Mouse (Mus musculus): ENCODE results near the gene Gm44503. TPM values are rescaled to one million over a fixed set of nuclear protein-coding genes. Genes with fewer than 3 reads are reported as not detected.

The Gm44503 gene
- total RNA-seq (2021), result not detected
- long read RNA-seq, experiment 1, result 0 reads
- long read RNA-seq, experiment 2, partial matches to known transcripts, result 0 of 1 reads
- long read RNA-seq, experiment 2, other reads (novel, unspliced or antisense), result 1 of 1 reads

DNA sequence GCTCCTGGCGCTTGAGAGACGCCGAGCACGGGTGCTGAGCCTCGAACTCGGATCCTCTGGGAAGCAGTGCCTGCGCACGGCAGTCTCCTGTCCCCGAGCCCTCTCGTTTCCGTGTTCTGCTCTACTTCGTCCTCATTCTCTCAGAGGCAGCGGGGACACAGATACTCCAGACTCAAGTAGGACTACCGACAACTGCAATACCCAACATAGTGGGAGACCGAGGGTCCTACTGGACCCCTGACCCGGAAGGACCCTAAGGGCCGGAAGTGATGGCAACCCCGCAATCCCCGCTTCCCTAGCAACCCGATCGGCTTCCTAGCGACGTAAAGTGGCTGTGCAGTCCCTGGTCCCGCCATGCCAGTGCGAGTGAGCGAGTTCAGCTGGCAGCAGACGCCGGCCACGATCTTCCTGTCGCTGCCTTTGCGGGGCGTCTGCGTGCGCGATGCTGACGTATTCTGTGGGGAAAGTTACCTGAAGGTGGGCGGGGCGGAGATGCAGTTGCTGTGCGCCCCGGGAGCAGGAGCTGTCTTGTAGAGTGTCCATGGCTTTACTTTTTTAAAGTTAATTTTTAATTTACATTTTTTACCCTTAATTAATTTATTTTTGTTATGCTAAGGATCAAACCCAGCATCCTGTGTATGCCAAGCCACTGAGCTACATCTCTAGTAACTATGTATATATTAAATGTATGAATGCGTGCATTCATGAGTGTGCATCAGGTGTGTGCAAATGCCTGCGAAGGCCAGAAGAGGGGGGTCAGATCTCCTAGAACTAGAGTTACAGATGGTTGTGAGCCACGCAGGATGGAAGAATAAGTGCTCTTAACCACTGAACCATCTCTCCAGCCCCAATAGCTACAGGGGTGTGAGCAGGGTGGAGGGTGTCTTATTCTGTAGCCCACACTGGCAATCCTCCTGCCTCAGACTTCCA is at the start of gene Gm44503, which contains the start of gene Dyx1c1:
Gene Gm44503, plus strand, starts transcription at position 332 of the 930 bp plus-strand sequence.
Gene Dyx1c1, plus strand, starts transcription at position 265 of the 930 bp plus-strand sequence.
- DNase-seq (ENCODE audit: low spot score), result peak; percentile 72

DNA sequence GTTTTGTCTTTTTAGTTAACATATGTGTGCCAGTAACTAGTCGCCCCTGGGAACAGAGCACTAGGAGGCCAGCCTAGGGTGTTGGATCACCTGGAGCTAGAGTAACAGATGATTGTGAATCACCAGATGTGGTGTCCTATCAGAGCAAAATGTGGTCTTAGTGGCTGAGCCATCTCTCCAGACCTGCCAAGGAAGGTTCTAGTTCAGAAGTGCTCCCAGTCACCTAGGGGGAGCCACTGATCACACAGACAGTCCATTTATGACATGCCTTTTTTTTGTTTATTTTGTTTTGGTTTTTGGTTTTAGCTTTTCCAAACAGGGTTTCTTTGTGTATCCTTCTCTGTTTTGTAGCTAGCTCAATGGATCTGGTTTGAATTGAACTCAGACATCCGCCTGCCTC is 47.3 kb upstream of the Gm44503 start:
- no peak for DNase-seq (ENCODE audit: low spot score)

- DNase-seq (ENCODE audit: low spot score), result no peak
Measured at GRCm38 (mm10) chr9:72913551-72913950, 45.1 kb upstream of the Gm44503 start.

DNA sequence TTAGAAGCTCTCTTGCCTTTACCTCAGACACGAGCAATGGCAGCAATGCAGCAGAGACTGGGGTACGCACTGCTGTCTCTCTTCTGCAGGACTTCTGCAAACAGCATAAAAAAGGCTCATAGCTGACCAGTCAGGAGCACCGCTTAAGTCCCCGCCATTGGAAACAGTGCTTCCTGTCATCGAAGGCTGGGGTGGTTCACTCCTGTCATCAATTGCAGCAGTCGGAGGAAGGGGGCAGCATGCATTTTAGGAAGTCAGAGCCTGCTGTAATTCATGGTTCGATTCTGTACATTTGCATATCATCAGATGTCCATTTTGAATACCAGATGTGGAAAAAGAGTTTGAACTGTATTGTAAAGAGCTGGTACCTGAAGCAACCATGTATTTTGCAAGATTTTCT is 42.9 kb upstream of the Gm44503 start:
- no peak for DNase-seq (ENCODE audit: low spot score)

DNA sequence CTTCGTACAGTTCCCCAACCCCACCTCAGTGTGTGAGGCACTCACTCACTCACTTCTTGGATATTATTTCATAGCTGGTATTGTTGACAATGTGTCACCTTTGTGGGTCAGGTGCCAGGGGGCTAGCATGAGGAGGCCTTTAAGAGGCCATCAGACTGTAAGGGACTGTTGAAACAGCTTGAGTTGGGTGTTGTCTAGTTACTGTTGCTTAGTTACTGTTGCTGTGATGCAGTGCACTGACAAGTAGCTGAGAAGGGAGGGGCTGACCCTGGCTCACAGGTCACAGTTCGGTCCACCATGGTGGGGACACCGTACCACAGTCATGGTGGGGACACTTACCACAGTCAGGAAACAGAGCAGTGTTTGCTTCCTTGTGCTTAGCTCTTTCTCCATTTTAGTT is 35.6 kb upstream of the Gm44503 start:
- no peak for DNase-seq (ENCODE audit: low spot score)

- peak; percentile 43 for DNase-seq (ENCODE audit: low spot score)
Measured at GRCm38 (mm10) chr9:72925021-72925934, 33.4 kb upstream of the Gm44503 start, which contains the start of gene Pygo1. TSS of gene Pygo1 (plus strand) at chr9:72925645.

- DNase-seq (ENCODE audit: low spot score), result no peak
Measured at GRCm38 (mm10) chr9:72925935-72926258, 32.8 kb upstream of the Gm44503 start.

DNA sequence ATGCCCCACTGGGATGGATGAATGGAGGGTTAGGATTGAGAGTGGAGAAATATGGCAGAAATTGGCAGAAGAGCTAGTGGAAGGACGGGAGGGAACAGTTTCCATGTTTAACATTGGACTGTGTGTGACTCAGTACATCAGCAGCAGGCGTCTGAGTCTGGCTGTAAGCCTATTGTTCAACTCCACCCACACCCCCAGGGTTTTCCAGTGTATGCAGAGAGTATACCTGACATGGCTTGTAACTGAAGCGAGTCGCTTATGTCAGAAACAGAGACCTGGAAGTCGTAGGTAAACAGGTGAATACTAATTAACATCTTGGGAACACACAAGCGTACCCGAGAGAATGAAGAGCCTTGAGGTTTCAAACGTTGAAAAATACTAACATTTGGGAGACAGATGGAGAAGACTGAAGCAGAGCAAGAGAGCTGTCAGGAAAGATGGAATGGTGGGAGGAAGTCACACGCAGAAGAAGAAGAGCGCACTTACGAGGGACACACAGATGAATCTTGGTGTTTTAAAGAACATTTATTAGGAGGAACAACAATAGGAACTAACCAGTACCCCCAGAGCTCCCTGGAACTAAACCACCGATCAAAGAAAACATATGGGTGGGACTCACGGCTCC is 27.4 kb upstream of the Gm44503 start:
- no peak for DNase-seq (ENCODE audit: low spot score)

- no peak for DNase-seq (ENCODE audit: low spot score)
Measured at GRCm38 (mm10) chr9:72935309-72935708, 23.3 kb upstream of the Gm44503 start.

- no peak for DNase-seq (ENCODE audit: low spot score)
Measured at GRCm38 (mm10) chr9:72936301-72936700, 22.4 kb upstream of the Gm44503 start.

GRCm38 (mm10) chr9:72943424-72943823 is 15.2 kb upstream of the Gm44503 start:
- DNase-seq (ENCODE audit: low spot score), result no peak

DNA sequence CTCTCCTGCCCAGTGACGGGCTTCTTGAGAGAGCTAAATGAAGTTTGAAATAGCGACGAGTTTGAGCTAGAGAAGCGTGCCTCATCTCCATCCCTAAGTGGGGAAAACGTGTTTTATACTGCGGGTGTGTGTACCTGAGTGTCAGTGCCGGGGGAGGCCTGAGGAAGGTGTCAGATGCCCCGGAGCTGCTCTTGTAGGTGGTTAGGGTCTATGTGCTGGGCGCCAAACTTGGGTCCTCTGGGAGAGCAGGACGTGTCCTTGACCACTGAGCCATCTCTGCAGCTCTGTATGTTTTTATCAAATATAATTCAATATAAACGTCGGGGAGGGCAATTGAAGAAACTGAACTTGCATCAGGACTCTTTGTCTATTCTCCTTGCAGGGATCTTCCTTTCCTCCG is 14.4 kb upstream of the Gm44503 start:
- DNase-seq (ENCODE audit: low spot score), result no peak

DNA sequence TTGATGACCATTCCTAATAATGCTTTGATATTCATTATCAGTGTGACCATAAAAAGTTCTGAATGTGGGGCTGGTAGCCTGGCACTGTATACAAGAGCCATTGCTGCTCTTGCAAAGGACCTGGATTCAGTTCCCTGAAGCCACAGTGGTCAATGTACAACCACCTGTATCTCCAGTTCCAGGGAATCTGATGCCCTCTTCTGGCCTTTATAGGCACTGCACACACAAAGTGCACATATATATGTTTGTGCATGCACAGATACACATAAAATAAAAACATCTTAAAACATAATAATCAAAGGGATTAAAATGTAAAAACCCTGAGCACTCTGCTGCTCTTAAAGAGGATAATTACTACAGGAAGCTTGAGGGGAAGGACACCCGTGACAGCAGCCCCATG is 11.6 kb upstream of the Gm44503 start:
- no peak for DNase-seq (ENCODE audit: low spot score)

DNA sequence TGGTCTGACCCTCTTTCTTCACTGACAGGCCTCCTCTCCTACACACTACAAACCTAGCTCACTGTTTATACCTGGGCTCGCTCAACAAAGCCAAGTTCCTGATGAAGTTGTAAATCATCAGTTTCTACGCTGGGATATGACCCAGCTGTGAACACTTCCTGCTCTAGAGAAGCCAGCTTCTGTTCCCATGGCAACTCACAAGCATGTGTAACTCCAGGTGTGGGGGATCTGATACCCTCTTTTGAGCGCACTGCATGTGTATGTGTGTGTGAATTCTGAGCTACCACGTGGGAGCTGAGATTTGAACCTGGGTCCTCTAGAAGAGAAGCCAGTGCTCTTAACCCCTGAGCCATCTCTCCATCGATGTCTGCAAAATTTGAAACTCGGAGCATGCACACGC is 9.1 kb upstream of the Gm44503 start:
- no peak for DNase-seq (ENCODE audit: low spot score)

- no peak for DNase-seq (ENCODE audit: low spot score)
Measured at GRCm38 (mm10) chr9:72954746-72955145, 3.9 kb upstream of the Gm44503 start.

DNA sequence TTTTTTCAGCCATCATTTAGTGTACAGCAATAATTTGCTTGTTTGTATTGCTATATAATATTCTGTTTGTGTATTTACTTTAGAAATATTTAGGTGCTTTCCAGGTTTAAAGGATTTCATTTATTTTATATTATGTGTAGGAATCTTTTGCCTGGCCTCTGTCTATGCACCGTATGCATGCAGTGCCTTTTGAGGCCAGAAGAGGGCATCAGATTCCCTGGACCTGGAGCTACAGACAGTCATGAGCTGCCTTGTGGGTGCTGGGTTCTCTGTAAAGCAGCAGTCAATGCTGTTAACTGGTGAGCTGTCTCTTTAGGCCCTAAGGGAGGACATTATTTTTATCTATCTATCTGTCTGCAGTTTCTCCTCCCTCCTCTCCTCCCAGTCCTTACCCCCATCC is 3.1 kb upstream of the Gm44503 start:
- peak; percentile 32 for DNase-seq (ENCODE audit: low spot score)

DNA sequence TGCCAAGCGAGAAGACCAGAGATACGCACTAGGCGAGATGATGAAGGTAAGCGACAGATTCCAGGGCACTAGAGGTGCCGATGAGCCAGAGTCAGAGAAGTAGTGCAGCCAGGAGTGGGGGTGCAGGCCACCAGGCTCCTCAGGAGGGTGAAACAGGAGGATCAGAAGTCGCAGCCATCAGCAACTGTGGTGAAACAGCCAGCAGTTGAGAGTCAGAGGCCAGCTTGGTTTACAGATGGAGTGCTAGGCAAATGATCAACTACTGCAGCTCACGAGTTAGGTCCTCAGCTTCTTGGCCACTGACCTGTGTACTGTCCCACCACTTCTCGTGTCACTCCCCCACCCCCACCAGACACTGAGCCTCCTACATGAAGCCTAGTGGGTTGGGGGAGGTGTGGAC is 2.7 kb downstream of the Gm44503 start:
- no peak for DNase-seq (ENCODE audit: low spot score)

DNA sequence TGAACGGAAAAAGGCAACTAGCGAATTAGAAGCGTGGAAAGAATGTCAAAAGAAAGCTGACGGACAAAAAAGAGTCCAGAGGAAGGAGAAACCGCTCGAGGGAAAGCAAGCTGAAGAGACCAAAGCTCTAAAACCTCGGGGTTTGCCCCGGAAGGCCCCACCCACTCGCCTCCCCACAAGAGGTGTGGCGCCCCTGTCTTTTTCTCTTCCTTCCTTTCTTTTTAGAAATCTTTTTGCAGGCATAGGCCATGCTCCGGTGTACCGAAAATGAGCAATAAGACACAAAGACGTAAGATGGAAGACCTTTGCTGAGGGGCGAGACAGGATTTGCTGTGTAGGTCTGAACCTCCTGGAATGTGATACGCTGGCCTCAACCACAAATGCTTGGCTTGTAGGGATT is 3.3 kb downstream of the Gm44503 start:
- DNase-seq (ENCODE audit: low spot score), result no peak

GRCm38 (mm10) chr9:72968349-72969061 is 9.9 kb downstream of the Gm44503 start:
- peak; percentile 34 for DNase-seq (ENCODE audit: low spot score)

GRCm38 (mm10) chr9:72969874-72970273 is 11.2 kb downstream of the Gm44503 start:
- no peak for DNase-seq (ENCODE audit: low spot score)

GRCm38 (mm10) chr9:72972435-72972834 is 13.8 kb downstream of the Gm44503 start:
- no peak for DNase-seq (ENCODE audit: low spot score)

All from gastrocnemius, adult 18-20 months (tissue).